Mouse (Mus musculus) kidney, adult 2 months (tissue): ENCODE results near the gene Abi3bp. TPM values are rescaled to one million over a fixed set of nuclear protein-coding genes. Genes with fewer than 3 reads are reported as not detected.

Experiments
- DNase-seq: peaks from one replicate; pipeline ENCODE4 v3.0.0; 2021
- H3K27ac ChIP-seq: fragments of 200-500 bp; 2 replicates; pipeline ENCODE4 v1.5.1; 2012; ENCODE audit warnings: low read depth, low read length, control low read depth, inconsistent platforms; ENCODE audit not compliant: insufficient read depth
- H3K27me3 ChIP-seq: fragments of 200-500 bp; replicated peaks from 2 replicates; pipeline ENCODE4 v1.6.1; 2012; ENCODE audit warnings: mild to moderate bottlenecking, moderate library complexity, low read length, inconsistent platforms; ENCODE audit not compliant: control insufficient read depth, insufficient read depth
- H3K36me3 ChIP-seq: fragments of 200-500 bp; 2 replicates; pipeline ENCODE4 v1.6.1; 2012; ENCODE audit warnings: mild to moderate bottlenecking, moderate library complexity, low read length, inconsistent platforms; ENCODE audit not compliant: control insufficient read depth, insufficient read depth
- H3K4me1 ChIP-seq: fragments of 200-500 bp; 2 replicates; pipeline ENCODE4 v1.6.1; 2011; ENCODE audit warnings: low read length; ENCODE audit not compliant: control insufficient read depth, insufficient read depth
- H3K4me3 ChIP-seq: fragments of 200-500 bp; 2 replicates; pipeline ENCODE4 v1.5.1; 2011; ENCODE audit warnings: mild to moderate bottlenecking, low read depth, low read length, control low read depth; ENCODE audit not compliant: insufficient read depth
- CTCF ChIP-seq: fragments of 200-500 bp; conservative IDR thresholded peaks from 2 replicates; pipeline ENCODE4 v1.5.1; 2011; ENCODE audit warnings: low read depth, mild to moderate bottlenecking, control low read depth, low read length, moderate library complexity, mixed read lengths; ENCODE audit not compliant: insufficient read depth, insufficient read length
- POLR2A ChIP-seq: fragments of 200-500 bp; IDR thresholded peaks from one replicate; pipeline ENCODE4 v1.6.1; 2011; ENCODE audit warnings: low read depth, low read length, control low read depth
- WGBS: fragments of 180-500 bp; shearing (Covaris S2); methylation state at CpG from one replicate; pipeline ENCODE4 v1.1.7; 2018; 5-methylcytosine and 5-hydroxymethylcytosine counted together
- polyA plus RNA-seq: library from polyadenylated mRNA; depleted of rRNA; stranded (reverse); fragments of >200 nt; gene quantifications from 2 replicates; pipeline ENCODE4 v1.2.3, GENCODE M21; 2012; rRNA removed

Gene Abi3bp
- polyA plus RNA-seq, result 4.5 and 5.2 TPM in 2 replicates

DNA sequence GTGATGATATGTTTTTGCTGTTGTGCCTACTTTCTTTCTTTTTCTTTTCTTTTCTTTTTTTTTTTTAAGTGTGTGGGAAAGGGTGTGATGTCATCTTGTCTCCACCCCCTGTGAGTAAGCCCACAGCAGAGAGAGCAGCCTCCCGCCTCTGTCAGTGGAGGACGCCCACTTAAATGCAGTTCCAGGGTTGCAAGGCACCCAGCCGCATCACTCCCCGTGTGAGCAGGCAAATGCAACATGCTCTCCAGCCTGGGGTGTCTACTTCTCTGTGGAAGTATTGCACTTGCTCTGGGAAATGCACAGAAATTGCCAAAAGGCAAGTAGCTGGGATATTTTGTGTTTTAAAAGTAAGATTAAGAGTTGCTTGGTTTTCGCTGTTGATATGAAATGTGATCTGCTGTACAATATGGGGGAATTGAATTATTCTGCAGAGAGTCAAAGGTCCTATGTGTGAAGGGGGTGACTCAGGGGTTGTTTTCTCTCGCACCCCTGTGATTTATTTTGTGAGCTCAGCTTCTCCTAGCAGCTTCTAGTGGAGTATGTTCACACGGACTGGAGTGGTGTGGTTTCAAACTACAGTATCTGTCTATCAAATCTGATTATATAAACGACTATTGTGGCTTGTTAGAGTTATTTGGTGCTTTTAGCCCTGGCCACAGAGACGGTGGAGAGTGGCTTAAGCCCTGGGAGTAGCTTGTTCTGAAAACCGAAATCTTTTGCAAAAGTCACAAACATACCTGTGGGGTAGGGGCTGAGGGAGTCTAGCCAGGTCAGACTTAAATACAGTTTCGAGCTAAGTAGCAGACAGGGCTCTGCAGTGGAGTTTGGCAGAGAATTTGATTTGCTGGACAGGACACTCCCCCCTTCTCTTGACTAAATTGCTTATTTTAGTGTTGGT, at the start of gene Abi3bp:
Gene Abi3bp (plus strand): TSS at position 202 of the 898 bp plus-strand sequence.
- Histone ChIP-seq H3K4me3 (peak within 1 kb of the TSS; percentile 59), H3K36me3 (no peaks in the 10 kb centered on the region), H3K27ac (peak within 1 kb of the TSS; percentile 26; the same call in 1 of the 2 replicates), H3K27me3 (no peaks in the 10 kb centered on the region; the same call in 1 of the 2 replicates), H3K4me1 (no peaks in the 10 kb centered on the region)
- 18% methylated on average over 11 of the region's 11 CpGs for whole genome bisulfite sequencing
- TF ChIP-seq POLR2A, result peak; percentile 15
- TF ChIP-seq CTCF, result no peak
- DNase-seq, result peak; percentile 10

DNA sequence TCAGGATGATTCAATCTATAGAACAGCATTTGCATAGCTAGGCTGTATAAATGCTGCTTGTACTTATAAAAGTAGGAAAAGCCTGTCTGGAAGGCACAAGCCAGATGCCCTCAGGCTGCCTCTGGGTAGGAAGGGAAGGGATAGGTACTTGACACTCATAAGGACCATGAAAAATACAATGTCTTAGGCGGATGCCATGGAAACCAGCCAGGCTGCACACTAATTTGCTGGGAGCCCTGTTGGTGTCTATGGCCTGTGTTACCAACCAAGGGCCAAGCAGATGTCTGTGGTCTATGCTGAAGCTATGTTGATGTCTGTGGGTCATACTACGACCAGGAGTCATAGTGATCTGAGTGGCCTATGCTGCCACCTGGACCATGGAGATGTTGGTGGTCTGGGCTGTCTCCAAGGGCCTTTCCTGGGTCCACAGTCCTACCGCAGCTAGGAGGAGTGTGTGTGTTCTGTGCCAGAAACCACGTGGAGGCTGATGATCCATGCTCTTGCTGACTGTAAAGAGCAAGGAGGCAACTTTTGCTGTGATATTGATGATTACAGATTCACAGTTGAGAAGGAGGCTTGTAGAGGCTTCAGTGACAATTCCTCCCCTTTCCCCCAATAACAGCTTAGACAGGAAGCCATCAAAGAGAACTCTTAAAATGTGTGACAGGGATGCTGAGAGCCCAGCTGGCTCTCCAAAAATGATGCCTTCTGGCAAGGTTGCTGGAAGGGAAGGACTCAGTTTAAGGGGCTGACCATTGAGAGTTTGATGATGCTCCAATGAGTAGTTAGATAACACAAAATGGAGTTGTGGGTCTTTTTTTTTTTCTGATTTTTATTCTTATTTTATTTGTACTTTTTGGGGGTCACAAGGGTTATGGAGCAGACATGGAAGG, 42.1 kb upstream of the Abi3bp start:
- no peak overlapping the region for H3K4me3 ChIP-seq
- no peak for TF ChIP-seq CTCF
- no peak for TF ChIP-seq POLR2A
- no peak overlapping the region for H3K27ac ChIP-seq
- no peaks in the 10 kb centered on the region for H3K36me3 ChIP-seq
- no peak for DNase-seq
- H3K4me1 ChIP-seq, result no peaks in the 10 kb centered on the region
- H3K27me3 ChIP-seq, result no peaks in the 10 kb centered on the region
- 74% methylated on average over 4 of the region's 4 CpGs for WGBS

DNA sequence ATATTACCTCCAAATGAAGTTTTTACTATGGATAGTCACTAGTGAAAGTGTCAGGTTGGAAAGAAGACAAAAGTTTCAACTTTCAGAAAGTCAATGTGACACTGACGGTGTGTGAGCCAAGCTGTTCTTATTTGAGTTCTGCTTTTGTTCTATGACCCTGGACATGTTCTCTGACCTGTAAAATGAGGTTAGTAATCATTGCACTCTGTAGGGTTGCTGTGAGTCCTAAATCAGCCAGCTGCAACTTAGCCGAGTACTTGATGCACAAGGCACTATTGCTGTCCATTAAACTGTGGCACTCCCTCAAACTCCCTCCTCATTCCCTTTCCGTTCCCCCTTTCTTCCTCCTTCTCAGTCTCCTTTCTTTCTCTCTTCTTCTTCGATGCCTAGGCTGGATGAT, 37.4 kb upstream of the Abi3bp start:
- Histone ChIP-seq H3K27me3 (no peaks in the 10 kb centered on the region), H3K36me3 (no peaks in the 10 kb centered on the region), H3K4me1 (no peaks in the 10 kb centered on the region), H3K4me3 (no peak overlapping the region), H3K27ac (no peak overlapping the region)
- DNase-seq, result no peak
- TF ChIP-seq POLR2A (no peak), CTCF (no peak)
- 30% methylated on average over 4 of the region's 4 CpGs for WGBS

DNA sequence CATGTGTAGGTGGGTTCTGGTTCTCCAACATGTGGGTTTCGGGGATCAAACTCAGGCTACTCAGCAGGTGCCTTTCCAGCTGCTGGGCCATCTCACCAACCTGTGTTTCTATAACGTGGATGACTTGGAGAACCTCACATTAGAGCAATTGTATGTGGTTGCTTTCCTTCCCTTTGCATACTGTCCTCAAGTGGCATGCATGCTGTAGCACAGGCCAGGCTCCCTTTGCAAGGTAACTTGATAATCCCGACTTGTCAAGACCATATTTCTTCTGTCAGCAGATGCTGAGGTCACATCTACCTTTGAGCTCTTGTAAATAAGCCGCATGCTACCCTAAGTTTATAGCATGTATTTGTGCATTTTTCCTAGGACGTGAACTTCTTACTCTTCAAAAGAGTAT, 36.6 kb upstream of the Abi3bp start:
- Histone ChIP-seq H3K36me3 (no peaks in the 10 kb centered on the region), H3K27me3 (no peaks in the 10 kb centered on the region), H3K4me3 (no peak overlapping the region), H3K27ac (no peak overlapping the region), H3K4me1 (no peaks in the 10 kb centered on the region)
- WGBS, result 57% methylated on average over 5 of the region's 5 CpGs
- DNase-seq, result no peak
- TF ChIP-seq CTCF, result no peak
- no peak for TF ChIP-seq POLR2A

DNA sequence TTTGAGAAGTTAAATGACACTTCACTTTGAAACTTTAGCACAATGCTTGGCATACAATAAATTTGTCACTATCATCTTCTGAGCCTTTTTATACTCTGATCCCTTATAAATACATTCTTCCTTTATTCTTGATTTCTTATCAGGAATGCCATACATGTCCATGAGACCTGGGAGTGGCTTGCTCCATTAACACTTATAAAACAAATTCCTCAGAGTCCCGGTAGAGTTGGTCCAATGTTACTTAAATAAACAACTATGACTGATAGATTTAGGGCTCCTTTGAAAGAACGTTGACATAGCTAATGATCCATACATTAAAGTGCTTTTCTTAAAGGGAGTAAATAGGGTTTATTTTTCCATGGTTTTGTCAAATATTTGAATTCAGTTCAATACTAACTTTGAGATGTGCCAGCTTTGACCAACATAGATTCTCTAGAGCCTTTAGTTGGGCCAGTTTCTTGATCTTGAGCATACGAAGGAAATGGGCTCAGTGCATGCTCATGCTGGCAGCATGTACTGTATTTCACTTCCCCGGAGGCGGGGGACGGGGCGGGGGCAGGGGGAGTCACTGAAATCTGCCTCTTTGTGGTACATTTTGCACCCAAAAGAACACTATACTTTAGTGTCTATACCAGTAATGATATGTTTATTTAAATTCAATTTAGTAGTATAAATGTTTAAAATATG, 35.9 kb upstream of the Abi3bp start:
- DNase-seq, result no peak
- H3K27ac ChIP-seq, result no peak overlapping the region
- 32% methylated on average over 7 of the region's 7 CpGs for WGBS
- H3K4me1 ChIP-seq, result no peaks in the 10 kb centered on the region
- H3K36me3 ChIP-seq, result no peaks in the 10 kb centered on the region
- no peak overlapping the region for H3K4me3 ChIP-seq
- H3K27me3 ChIP-seq, result no peaks in the 10 kb centered on the region
- TF ChIP-seq POLR2A, result no peak
- no peak for TF ChIP-seq CTCF

DNA sequence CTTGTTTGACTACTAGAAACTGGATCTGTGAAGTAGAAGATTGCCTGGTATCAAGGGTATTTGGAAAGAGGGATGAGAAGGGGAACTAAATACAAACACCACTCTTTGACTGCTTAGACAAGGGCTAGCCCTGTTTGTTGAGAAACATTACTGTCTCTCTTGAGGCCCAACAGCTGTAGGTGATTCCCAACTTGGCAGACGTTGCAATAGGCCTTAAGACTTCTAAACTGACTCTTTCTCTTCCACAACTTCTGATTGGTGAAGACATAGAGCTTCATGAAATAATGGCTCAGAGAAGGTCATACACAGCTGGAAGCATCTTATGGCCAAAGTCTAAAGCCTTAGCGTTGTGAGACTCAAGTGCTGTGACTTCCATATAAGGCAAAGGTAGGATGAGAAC, 26.2 kb upstream of the Abi3bp start:
- Histone ChIP-seq H3K4me3 (no peak overlapping the region), H3K4me1 (no peaks in the 10 kb centered on the region; the same call in 1 of the 2 replicates), H3K27ac (no peak overlapping the region), H3K36me3 (no peaks in the 10 kb centered on the region), H3K27me3 (no peaks in the 10 kb centered on the region)
- 66% methylated on average over 2 of the region's 2 CpGs for WGBS
- no peak for TF ChIP-seq POLR2A
- no peak for TF ChIP-seq CTCF
- DNase-seq, result no peak
